Mouse (Mus musculus) T-helper 17 cell (primary cell): Measurements from ENCODE around the gene Cacnb4.

ENCODE experiments used
- in situ Hi-C, 2 experiments: fragments of 300-600 bp; cut with MboI, MseI; formaldehyde crosslinking; loops; 1 replicate in 1 of 2; 2 replicates in 1 of 2; pipeline ENCODE4 v1.15.1; 2025; ENCODE audit warnings: high pct_unique_total_duplicates in 2 of 2

Gene Cacnb4

DNA sequence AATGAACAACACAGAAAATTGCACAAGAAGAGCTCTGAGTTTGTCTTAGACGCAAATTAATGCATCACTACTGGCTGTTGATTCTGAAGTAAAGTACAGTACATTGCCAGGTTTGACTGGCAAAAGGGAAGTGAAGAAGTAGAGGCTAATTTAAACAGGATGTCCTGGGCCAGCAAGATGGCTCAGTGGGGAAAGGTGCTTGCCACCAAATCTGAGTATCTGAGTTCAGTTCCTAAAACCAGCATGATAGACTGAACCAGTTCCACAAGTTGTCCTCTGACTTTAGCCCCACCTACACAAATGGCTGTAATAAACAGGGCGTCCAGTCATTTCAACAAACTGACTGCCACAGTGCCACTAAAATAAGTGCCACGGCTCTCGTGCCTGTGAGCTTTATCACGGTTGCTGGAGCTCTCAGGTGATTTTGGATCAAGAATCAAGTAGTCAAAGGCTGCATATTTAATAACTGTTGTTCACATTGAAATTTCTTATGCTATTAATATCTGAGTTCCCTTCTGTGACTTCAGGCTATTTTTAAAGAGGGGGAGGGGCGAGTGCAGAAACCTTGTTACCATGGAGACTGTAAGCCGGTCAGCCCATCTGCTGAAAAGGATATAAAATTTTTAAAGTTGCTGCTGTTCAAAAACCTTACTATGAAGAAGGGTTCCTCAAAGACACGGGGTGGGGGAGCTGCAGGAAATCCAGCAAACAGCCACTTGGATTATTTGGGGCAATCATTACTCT lies 29.2 kb downstream of the Cacnb4 start:
- in situ Hi-C loops: no loop called here

DNA sequence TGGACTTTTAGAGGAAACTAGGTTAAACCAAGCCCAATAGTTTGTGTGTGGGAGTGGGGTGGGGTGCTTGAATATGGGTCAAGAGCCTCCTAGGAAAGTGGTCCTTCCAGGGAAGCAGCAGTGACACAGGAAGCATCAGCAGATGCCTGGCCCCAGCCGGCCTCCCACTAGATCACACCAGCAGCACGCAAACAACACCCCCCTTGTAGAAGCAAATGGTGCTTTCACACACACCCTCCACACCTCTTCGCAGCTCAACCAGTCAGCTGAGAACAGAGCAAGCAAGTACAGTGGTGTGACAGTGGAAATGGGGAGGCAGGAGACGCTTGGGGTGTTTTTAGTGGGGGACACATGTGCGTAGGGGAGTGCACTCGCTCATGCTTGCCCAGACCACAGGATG lies 33.0 kb downstream of the Cacnb4 start:
- in situ Hi-C loops: no loop called here

DNA sequence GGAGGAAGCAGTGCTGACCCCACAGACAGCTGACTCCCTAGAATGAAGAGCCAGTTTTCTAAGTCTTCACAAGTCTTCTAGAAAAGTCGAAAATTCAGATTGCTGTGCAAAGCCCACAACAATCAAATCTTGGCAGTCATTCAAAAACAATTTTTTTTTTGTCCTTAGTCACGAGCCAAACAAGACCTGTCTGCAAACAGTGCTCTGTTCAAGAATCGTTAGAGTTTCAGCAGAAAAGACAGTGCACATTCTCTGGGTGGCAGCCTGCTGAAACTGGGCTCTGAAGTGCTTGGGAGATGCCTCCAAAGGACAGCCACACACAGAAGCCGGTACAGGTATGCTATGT lies 37.1 kb downstream of the Cacnb4 start:
- in situ Hi-C loops: no loop called here

DNA sequence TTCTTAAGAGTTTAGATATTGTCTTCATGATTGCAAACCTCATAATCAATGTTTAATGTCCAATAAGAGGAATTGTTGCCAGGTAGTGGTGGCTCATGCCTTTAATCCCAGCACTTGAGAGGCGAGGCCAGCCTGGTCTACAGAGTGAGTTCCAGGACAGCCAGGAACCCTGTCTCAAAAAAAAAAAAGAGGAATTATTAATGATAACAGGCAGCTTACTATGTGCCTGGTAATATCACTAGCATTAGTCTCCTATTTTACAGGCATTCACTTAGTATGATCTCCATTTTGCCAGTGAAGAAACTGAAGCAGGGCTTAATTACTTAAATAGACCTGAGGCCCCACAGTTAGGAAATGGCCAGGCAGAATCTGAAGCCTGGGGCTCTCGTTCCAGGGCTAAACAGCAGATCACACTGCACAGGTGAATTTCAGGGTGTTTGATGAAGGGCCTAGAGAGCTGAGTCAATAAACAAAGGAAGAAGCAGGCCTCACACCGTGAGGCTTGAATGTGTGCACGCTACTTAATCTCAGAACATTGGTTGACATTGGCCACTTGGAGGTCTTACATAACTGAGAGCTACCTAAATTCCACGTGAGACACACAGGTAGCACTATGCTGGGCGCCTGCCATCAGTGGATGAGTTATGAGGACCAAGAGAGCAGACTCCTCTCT lies 37.6 kb downstream of the Cacnb4 start:
- in situ Hi-C loops: no loop called here

DNA sequence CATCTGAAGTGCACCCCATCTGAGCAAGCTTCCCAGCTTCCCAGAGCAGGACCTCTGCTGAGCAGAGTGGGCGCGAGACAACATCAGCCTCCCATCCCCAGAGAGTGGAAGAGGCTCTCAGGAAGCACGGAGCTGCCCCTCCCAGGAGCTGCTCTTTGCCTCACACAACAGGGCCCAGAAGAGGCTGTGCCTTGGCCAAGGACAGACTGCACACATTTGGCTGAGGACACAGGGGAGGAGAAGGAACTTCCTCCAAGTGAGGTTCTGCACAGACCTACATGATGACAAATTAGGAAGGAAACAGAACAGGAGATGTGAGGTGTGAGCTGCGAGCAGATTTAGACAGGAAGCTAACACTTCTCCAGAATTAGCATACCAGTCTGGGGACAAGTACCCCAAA lies 38.4 kb downstream of the Cacnb4 start:
- in situ Hi-C loops: no loop called here

DNA sequence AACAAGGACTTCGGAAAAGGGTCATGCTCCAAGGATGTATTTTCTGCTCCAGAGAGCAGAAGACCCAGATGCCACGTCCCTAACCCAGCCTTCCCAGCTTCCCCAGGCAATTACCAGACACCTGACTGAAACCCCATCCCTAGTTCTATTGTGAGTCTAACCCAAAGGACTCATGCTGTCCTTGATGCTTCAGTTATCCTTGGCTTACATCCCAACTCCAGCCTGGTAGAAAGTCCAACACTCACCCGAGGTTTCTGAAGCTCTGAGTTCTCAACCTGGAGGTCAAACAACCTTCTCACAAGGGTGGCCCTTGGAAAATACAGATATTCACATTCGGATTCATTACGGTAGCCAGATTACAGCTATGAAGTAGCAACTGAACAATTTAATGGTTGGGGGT lies 40.6 kb downstream of the Cacnb4 start:
- in situ Hi-C loops: no loop called here

DNA sequence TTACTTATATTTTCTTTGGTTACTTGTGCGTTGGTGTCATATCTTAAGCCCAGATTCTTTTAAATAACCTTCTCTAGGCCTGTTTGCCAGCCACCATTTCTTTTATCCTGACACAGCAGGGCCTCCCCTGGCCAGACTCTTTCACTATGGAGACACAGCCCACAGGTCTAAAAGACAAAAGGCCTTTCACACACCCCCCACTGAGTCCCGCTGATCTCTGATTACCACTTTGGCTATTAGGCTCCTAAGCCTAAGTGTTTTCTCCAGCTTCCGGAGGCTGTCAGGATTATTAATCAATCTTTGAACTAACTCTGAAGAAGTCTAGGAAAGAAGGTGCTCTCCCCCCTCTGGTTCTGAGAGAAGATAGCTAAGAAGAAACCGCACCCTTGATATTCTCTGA lies 41.3 kb downstream of the Cacnb4 start:
- in situ Hi-C loops: no loop called here

DNA sequence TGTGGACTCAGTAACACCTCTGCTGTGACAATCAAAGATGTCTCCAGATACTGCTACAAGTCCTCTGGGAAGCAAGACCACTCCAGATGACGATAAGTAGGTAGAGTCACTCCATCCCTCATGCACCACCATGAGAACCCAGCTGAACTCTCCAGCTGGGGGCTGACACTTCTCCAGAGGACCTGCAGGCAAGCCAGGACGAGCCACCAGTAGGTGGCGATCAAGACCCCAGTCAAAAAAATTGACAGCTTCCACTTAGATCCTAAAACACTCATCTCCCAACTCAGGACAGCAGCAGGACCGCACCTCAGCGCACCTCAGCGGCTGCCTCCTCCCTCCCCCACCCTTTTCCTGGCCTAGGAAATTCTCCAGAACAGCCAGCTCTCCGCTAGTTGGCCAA lies 43.8 kb downstream of the Cacnb4 start:
- in situ Hi-C loops: no loop called here

DNA sequence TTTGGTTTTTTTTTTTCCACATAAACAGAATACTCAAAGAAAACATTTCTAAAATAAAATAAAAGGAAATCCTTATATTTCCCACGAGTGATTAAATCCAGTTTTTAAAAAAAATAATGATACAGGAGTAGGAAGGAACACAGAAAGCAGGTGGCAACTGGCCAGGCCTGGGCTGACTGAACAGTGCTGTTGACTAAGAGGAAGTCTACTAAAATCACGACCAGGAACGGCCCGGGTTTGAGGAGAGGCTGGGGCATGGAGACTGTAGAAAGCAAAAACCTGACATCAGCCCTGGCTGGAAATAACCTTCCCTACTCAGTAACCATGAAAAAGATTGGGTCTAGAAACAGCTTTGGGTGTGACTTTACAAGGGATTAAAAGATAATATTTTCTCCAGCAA lies 48.4 kb downstream of the Cacnb4 start:
- in situ Hi-C loops: loop anchor here in 1 of 2 experiments (5.0 kb wide), 1 partner anchor 69 kb away; no protein-coding TSS in a partner anchor

DNA sequence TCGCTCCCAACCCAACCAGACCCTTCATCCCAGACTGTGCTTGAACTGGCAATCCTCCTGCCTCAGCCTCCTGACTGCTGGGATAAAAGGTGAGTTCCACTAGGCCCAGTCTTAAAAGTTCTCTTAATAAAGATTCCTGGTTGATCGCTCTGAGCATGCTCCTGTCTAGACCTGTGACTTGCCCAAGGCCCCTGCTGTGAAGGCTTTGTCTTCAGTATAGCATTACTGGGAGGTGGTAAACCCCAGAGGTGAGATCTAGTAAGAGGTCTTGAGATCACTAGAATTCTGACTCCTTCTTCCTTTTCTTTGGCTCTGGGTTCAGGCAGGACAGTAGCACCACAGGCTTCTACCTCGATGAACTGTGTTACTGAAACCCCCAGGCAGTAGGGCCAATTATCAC lies 50.4 kb downstream of the Cacnb4 start:
- in situ Hi-C loops: loop anchor here in 1 of 2 experiments (5.0 kb wide), 1 partner anchor 71 kb away; no protein-coding TSS in a partner anchor

DNA sequence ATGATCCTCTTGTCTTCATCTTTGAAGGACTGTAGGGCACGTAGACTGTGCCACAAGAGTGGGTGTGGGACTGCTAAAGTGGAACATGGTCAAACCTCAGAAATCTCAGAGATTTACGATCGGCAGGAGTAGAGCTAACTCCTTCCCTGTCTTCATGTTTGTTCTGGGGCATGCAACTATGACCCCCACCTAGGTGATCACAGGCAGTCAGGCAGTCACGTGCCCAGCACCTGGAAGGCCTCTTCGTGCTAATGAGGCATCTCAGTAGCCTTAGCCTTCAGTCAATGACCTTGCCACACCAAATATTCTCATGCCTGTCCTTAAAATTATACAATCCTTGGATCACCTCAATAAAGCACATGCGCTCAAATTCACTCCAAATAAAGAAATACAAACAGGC lies 50.9 kb downstream of the Cacnb4 start:
- in situ Hi-C loops: loop anchor here in 1 of 2 experiments (5.0 kb wide), 1 partner anchor 72 kb away; no protein-coding TSS in a partner anchor

DNA sequence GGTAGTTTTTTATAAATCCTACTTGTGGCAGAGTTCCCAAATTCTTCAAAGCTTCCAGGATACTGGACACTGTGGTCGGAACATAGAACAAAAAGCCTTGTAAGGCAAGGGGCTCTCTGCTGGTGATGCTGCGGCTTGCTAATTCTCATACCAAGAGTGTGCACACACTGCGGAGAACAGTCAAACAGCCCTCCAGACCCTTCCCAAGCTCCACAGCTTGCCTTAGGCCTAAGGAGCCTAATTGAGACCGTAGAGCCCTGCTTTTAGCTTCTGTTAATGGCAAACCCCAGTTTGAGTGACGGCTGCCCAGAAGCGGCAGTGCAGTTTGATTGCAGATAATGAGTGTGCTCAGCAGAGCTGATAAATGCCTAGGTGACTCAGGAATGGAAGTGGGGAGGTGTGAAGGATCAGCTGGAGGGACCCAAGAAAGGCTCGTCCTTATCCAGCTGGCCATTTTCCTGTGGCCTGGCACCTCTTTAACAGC lies 52.7 kb downstream of the Cacnb4 start:
- in situ Hi-C loops: no loop called here

DNA sequence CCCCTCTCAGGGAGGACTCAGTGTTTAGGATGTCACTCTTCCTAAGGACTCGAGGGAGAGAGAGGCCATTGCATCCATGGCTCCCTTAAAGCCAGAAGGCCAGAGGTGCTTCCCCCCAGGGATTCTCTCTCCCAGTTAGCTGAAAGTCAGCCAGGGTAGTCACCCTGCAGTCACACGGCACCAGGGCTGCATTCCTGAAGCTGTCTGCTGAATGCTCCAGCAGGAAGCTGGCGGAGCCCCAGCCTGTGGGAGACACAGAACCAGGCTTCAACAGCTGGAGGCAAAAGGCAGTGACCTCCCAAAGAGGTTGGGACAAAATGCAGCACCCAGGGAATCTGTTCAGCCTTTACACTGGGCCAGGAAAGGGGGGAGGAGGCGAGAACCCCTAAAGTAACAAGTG lies 53.2 kb downstream of the Cacnb4 start:
- in situ Hi-C loops: no loop called here

DNA sequence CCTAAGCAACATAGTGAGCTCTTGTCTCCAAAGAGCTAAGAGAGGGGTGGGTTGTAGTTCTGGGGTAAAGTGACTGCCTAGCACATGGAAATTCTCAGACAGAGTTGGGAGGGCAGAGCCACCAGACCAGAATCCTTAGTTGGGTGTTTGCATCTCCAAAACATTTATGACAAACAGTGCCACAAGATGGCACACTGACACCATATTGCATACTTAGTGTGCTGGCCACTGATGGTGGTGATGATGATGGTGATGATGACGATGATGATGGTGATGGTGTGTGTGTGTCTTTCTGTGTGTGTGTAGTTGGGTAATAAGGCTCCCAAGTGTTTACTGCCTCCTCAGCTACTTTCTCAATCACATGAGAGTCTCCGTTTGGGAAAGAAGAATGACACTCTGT lies 54.0 kb downstream of the Cacnb4 start:
- in situ Hi-C loops: no loop called here

DNA sequence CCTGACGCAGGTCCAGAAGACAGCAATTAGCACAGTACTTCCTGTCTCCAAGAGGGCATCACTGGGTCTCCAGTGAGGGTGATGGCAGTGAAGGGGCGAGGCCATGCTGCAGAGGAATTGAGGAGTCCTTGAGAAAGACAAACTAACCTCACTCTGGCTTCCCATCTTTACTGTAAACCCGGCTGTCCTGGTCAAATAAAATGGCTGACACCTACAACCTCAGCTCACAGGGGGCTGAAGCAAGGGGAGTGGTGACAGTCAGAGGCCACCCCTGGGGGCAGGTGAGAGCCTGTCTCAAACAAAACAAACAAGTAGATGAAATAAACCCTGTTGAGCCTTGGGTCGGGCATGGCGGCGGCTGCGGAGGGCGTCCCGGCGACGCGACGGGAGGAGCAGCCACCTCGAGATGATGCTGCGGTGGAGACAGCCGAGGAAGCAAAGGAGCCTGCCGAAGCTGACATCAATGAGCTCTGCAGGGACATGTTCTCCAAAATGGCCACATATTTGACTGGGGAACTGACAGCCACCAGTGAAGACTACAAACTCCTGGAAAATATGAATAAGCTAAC lies 57.1 kb downstream of the Cacnb4 start:
- in situ Hi-C loops: no loop called here

DNA sequence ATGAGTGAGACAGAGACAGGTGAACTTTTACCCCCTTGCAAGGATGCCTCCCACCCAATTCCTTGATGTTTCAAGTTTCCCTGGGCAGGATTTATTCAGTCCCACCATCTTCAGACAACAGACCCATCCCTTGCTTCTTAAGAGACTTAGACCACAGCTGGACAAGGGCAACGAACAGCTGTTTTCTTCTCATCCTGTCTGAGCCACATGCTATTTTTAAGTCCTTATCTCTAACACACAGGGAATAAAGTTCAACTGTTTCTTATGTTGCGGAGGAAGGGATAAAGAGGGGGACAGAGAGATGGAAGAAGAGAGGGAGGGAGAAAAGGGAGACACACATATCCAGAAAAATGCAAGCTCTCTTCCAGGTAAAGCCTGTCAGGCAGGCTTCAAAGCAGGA lies 57.8 kb downstream of the Cacnb4 start:
- in situ Hi-C loops: no loop called here

DNA sequence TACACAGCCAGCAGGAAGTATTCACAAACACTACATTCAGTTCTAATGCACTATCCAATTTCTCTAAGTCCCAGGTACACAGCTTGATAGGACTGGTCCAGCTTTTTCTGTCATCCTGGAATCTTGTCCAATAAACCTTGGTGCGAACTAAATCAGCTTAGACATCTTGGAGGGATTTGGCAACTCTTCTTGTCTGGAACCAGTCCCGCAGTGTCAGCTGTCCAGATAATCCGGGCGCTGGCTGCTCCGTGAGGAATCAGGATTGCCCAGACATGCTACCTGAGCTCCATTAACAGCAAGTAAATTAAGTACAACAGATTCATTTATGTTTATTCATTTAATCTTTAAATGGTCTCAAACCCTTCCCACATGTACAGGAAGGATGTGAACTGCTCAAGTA lies 61.2 kb downstream of the Cacnb4 start:
- in situ Hi-C loops: no loop called here

DNA sequence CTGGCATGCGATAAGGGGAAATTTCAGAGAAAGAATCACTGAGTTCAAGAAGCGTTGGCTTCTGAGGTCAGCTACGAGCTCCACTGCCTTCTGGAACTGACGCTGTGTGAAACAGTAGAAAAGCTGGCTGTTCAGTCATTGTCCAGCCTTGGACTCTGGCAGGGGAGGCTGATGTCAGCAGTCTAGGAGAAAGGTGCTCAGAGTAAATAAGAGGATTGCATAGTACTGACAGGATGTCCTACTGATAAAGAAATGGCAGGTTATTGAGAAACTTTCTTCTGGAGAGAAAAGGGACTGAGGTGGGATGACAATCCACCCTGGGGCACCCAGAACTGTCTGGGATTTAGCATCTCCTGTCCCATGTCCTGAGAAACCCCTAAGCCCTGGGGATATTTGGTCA lies 62.7 kb downstream of the Cacnb4 start:
- in situ Hi-C loops: no loop called here

DNA sequence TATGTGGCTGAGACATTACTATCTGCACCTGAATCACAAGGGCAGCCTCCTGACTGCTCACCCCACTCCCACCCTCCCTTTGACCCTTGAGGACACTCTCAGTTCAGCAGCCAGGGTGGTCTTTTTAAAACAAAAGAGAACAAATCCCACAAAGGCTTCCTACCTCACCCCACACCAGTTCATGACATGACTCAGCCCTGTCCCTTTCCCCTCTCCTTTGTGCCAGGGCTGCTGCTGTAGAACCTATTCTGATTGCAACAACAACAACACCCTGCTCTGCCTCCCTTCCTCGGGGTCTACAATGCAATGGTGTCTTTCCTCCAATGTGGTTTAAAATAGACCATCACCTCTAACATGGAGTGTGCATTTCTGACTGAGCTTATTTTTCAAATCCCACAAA lies 67.1 kb downstream of the Cacnb4 start:
- in situ Hi-C loops: no loop called here

DNA sequence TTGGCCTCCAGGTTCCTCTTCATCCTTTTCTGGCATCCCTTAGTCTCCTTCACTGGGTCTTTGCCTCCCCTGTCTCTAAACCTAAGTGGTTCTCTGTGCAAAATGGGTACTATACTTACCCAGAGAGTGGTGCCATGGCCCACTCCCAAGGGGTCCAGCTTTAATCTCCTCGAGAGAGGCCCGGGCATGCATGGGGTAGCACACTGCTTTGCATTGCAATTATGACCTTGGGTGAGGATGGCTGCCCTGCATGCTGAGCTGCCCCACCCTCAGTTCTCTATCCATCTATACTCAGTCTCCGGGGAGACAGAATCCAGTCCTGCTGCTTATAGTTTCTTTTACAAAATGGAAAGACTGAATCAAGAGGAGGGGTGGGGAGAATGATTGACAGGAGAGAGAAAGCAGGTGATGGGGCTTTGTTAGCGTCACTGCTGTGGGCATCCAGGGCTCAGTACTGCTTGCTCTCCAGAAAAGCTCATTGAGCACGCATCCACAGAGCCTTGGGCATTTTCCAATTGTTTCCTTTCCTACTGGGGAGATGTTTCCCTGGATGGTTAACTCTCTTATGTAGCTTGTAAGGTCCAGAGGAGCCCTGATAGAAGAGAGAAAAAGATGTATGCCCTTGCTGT lies 68.7 kb downstream of the Cacnb4 start:
- in situ Hi-C loops: no loop called here

DNA sequence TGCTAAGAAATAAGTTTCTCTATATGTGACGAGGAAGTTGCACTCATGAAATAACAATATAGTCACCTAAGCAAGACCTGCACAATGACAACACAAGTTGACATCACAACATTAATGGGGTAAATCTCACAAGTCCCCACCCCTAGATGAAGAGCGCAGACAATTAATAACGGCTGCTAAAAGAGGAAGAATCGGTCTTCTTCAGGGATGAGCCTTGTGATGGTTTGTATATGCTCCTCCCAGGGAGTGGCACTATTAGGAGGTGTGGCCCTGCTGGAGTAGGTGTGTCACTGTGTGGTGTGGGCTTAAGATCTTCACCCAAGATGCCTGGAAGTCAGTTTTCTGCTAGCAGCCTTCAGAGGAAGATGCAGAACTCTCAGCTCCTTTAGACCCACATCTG lies 70.3 kb downstream of the Cacnb4 start:
- in situ Hi-C loops: no loop called here

DNA sequence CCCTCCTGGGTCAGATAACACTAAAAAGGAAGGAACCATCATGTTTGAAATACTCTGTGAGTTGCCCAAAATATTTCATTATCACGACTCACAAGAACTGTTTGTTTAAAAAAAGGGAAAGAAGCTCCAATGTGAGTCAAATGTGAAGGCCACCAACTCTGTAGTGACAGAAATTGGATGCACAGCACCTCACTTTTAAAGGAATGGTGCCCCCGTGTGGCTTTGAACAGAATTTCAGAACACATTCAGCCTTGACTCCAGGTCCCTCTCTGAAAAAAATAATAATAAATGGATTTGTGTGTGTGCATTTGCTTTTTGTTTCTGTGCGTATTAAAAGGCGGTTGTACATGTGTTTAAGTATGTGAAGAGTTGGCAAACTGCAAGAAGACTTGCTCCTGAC lies 71.3 kb downstream of the Cacnb4 start:
- in situ Hi-C loops: no loop called here

DNA sequence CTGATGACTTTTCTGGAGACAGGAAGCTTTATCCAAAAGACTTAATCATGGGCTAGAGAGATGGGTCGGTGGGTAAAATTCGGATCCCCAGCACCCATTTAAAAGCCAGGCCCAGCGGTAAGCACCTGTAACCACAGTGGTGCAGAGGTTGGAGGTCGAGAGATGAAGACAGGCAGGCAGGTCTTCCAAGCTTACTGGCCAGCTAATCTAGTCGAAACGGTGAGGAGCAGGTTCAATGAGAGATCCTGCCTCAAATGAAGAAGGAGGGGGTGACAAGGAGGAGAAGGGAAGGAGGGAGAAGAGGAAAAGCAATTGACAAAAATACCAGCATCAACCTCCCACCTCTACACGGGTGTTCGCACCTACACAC lies 72.0 kb downstream of the Cacnb4 start:
- in situ Hi-C loops: no loop called here
